Mouse (Mus musculus): ENCODE results near the gene Rusc2.

GRCm38 (mm10) chr4:43419801-43420281 is 38.1 kb downstream of the Rusc2 start:
- no peak for TF ChIP-seq CTCF (IDR thresholded peaks at IDR 0.05)
- TF ChIP-seq EP300 (IDR thresholded peaks at IDR 0.05): no peak

Data from lung, postnatal 0 days (tissue).